Mouse (Mus musculus) cerebral cortex, adult 2 months (tissue): ENCODE measurements around the gene Rc3h1.

Source experiments
- WGBS: fragments of 180-500 bp; shearing (Covaris S2); methylation state at CpG from one replicate; pipeline ENCODE4 v1.1.7; 2018; 5-methylcytosine and 5-hydroxymethylcytosine counted together

Rc3h1 gene

GRCm38 (mm10) chr1:160968643-160969042 is 62.4 kb downstream of the Rc3h1 start:
- 35% methylated on average over 5 of the region's 5 CpGs for WGBS

GRCm38 (mm10) chr1:160978071-160978735 is 72.0 kb downstream of the Rc3h1 start, which contains the start of gene Serpinc1:
Gene Serpinc1 (plus strand): TSS chr1:160978585.
- 94% methylated on average over 4 of the region's 4 CpGs for WGBS

- 86% methylated on average over 5 of the region's 5 CpGs for WGBS
Measured at GRCm38 (mm10) chr1:160980021-160980420, 73.8 kb downstream of the Rc3h1 start.

- WGBS = 86% methylated on average over 8 of the region's 8 CpGs
Measured at GRCm38 (mm10) chr1:160980537-160981234, 74.5 kb downstream of the Rc3h1 start.

GRCm38 (mm10) chr1:160981337-160981736 is 75.1 kb downstream of the Rc3h1 start:
- WGBS = 92% methylated on average over 4 of the region's 4 CpGs

- WGBS = 69% methylated on average over 3 of the region's 3 CpGs
Measured at GRCm38 (mm10) chr1:160982887-160983286, 76.7 kb downstream of the Rc3h1 start.

- WGBS = 80% methylated on average over 1 of the region's 1 CpGs
Measured at GRCm38 (mm10) chr1:160984731-160985130, 78.5 kb downstream of the Rc3h1 start.

GRCm38 (mm10) chr1:160985477-160985876 is 79.3 kb downstream of the Rc3h1 start:
- 95% methylated on average over 6 of the region's 6 CpGs for WGBS

- 93% methylated on average over 17 of the region's 17 CpGs for WGBS
Measured at GRCm38 (mm10) chr1:160986881-160987635, 80.8 kb downstream of the Rc3h1 start.

GRCm38 (mm10) chr1:160989395-160989794 is 83.2 kb downstream of the Rc3h1 start:
- 85% methylated on average over 15 of the region's 15 CpGs for WGBS

- 78% methylated on average over 6 of the region's 6 CpGs for whole genome bisulfite sequencing
Measured at GRCm38 (mm10) chr1:160993851-160994250, 87.6 kb downstream of the Rc3h1 start.

GRCm38 (mm10) chr1:161004942-161005341 is 98.7 kb downstream of the Rc3h1 start:
- WGBS = 91% methylated on average over 4 of the region's 4 CpGs

GRCm38 (mm10) chr1:161005526-161005925 is 99.3 kb downstream of the Rc3h1 start:
- 70% methylated on average over 3 of the region's 3 CpGs for WGBS

- 87% methylated on average over 5 of the region's 5 CpGs for WGBS
Measured at GRCm38 (mm10) chr1:161006471-161006870, 100.3 kb downstream of the Rc3h1 start.

- WGBS = 92% methylated on average over 2 of the region's 2 CpGs
Measured at GRCm38 (mm10) chr1:161008038-161008437, 101.8 kb downstream of the Rc3h1 start.

- WGBS = 93% methylated on average over 4 of the region's 4 CpGs
Measured at GRCm38 (mm10) chr1:161010436-161010835, 104.2 kb downstream of the Rc3h1 start.

GRCm38 (mm10) chr1:161016378-161016777 is 110.2 kb downstream of the Rc3h1 start:
- WGBS = 89% methylated on average over 2 of the region's 2 CpGs

GRCm38 (mm10) chr1:161020051-161020450 is 113.8 kb downstream of the Rc3h1 start:
- 94% methylated on average over 14 of the region's 14 CpGs for WGBS
